Mouse (Mus musculus) C2C12 (cell line): ENCODE results near the gene Igf2bp1. TPM values are rescaled to one million over a fixed set of nuclear protein-coding genes. Genes with fewer than 3 reads are reported as not detected.

Experiments used
- H3K27me3 ChIP-seq: one replicate; pipeline ENCODE4 v1.6.1; 2011; ENCODE audit not compliant: control insufficient read depth, insufficient read depth, insufficient read length
- H3K36me3 ChIP-seq: one replicate; pipeline ENCODE4 v1.6.1; 2011; ENCODE audit not compliant: control insufficient read depth, insufficient read depth
- H3K4me3 ChIP-seq: one replicate; pipeline ENCODE4 v1.5.1; 2011; ENCODE audit warnings: mild to moderate bottlenecking, control low read depth; ENCODE audit not compliant: poor library complexity, insufficient read depth, severe bottlenecking
- H3K79me2 ChIP-seq: one replicate; pipeline ENCODE4 v1.6.1; 2011; ENCODE audit not compliant: control insufficient read depth, insufficient read depth
- H3K79me3 ChIP-seq: one replicate; pipeline ENCODE4 v1.6.1; 2011; ENCODE audit warnings: low read depth, control low read depth
- H3ac ChIP-seq: one replicate; pipeline ENCODE3; 2011; ENCODE audit warnings: low read depth; ENCODE audit not compliant: control insufficient read depth, insufficient read length
- CEBPB ChIP-seq: IDR thresholded peaks from one replicate; pipeline ENCODE4 v1.6.1; 2011; ENCODE audit warnings: low read depth, mild to moderate bottlenecking, control low read depth, moderate library complexity
- CTCF ChIP-seq: IDR thresholded peaks from one replicate; pipeline ENCODE4 v1.5.1; 2011; ENCODE audit not compliant: control insufficient read depth, insufficient read depth, insufficient read length
- FOSL1 ChIP-seq: IDR thresholded peaks from one replicate; pipeline ENCODE4 v1.8.0; 2011; ENCODE audit warnings: mild to moderate bottlenecking, low read length; ENCODE audit not compliant: poor library complexity, insufficient read depth, severe bottlenecking
- MAX ChIP-seq: IDR thresholded peaks from one replicate; pipeline ENCODE4 v1.6.1; 2011; ENCODE audit warnings: mild to moderate bottlenecking, control low read depth
- MYOD1 ChIP-seq: IDR thresholded peaks from one replicate; pipeline ENCODE4 v1.6.1; 2011; ENCODE audit warnings: low read depth; ENCODE audit not compliant: control insufficient read depth, insufficient read length
- MYOG ChIP-seq: IDR thresholded peaks from one replicate; pipeline ENCODE4 v1.6.1; 2011; ENCODE audit not compliant: control insufficient read depth, insufficient read length; ENCODE audit errors: extremely low read depth
- USF1 ChIP-seq: IDR thresholded peaks from one replicate; pipeline ENCODE4 v1.6.1; 2011; ENCODE audit warnings: low read depth, mild to moderate bottlenecking, control low read depth, moderate library complexity
- polyA plus RNA-seq: library from polyadenylated mRNA; unstranded; fragments of >200 nt; fragmentation: generic; extraction: Trizol; gene quantifications from one replicate; pipeline ENCODE4 v1.2.1, GENCODE M21; 2012; ENCODE audit warnings: missing spikeins

Gene Igf2bp1
- polyA plus RNA-seq, 1 experiment, result 0.74 TPM

- Histone ChIP-seq H3K79me3 (no peaks in the 10 kb centered on the region), H3K79me2 (no peaks in the 10 kb centered on the region), H3K36me3 (peaks cover 80% of the 10 kb centered on the region), H3K27me3 (no peaks in the 10 kb centered on the region), H3K4me3 (no peak overlapping the region), H3ac (no peak overlapping the region)
- no peak for TF ChIP-seq MAX
Measured at GRCm38 (mm10) chr11:96046028-96046427, 40.3 kb upstream of the Igf2bp1 start.

GRCm38 (mm10) chr11:96044803-96045567 lies 39.2 kb upstream of the Igf2bp1 start:
- Histone ChIP-seq H3K36me3 (peaks cover 69% of the 10 kb centered on the region), H3K79me2 (no peaks in the 10 kb centered on the region), H3K4me3 (no peak overlapping the region), H3K79me3 (no peaks in the 10 kb centered on the region), H3K27me3 (no peaks in the 10 kb centered on the region), H3ac (no peak overlapping the region)
- TF ChIP-seq FOSL1 (no peak), MYOD1 (no peak), MYOG (no peak), USF1 (no peak), MAX (no peak), CTCF (no peak), CEBPB (no peak)

- no peak overlapping the region for H3K4me3 ChIP-seq
- H3ac ChIP-seq, result no peak overlapping the region
- H3K79me3 ChIP-seq, result peaks cover 7% of the 10 kb centered on the region
- no peak for TF ChIP-seq MAX
- no peak for TF ChIP-seq USF1
- TF ChIP-seq CEBPB, result no peak
- TF ChIP-seq MYOD1, result no peak
- TF ChIP-seq FOSL1, result no peak
- no peak for TF ChIP-seq MYOG
- TF ChIP-seq CTCF, result no peak
- peaks cover 25% of the 10 kb centered on the region for H3K36me3 ChIP-seq
- H3K79me2 ChIP-seq, result peaks cover 17% of the 10 kb centered on the region
- no peaks in the 10 kb centered on the region for H3K27me3 ChIP-seq
Measured at GRCm38 (mm10) chr11:96038560-96038959, 32.8 kb upstream of the Igf2bp1 start.

DNA sequence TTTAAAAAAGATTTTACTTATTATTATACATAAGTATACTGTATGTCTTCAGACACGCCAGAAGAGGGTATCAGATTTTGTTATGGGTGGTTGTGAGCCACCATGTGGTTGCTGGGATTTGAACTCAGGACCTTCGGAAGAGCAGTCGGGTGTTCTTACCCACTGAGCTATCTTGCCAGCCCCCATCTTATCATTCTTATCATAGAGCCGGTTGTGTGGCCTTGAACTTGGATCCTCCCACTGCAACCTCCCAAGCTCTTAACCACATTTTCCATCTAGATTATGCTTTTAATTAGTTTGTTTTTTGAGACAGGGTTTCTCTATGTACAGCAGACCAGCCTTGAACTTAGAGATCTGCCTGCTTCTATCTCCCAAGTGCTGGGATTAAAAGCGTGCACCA lies 31.8 kb upstream of the Igf2bp1 start:
- Histone ChIP-seq H3K4me3 (no peak overlapping the region), H3K79me2 (peaks cover 17% of the 10 kb centered on the region), H3K36me3 (peaks cover 16% of the 10 kb centered on the region), H3K27me3 (no peaks in the 10 kb centered on the region), H3ac (no peak overlapping the region), H3K79me3 (peaks cover 7% of the 10 kb centered on the region)
- TF ChIP-seq FOSL1 (no peak), MYOD1 (no peak), USF1 (no peak), MAX (no peak), MYOG (no peak), CTCF (no peak), CEBPB (no peak)

DNA sequence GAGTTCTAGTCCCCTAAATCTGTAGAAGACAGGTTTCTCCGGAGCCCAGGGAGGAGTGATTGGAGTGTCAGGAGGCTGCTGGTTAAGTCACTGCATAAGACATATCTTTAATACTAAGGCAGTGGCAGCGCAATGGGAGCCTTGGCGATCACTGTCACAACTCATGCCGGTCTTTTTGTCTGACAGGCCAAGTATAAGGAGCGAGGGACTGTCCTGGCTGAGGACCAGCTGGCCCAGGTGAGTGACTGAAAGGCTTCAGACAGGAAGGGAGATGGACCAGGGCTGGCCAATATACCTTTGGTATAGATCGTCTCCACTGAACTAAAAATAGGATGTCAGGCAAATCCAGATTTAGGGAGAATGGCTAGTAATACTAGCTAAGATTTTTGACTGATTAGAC lies 29.4 kb upstream of the Igf2bp1 start:
- peak overlapping the region; percentile 81 for H3ac ChIP-seq
- H3K79me3 ChIP-seq, result peaks cover 7% of the 10 kb centered on the region
- peaks cover 9% of the 10 kb centered on the region for H3K36me3 ChIP-seq
- H3K79me2 ChIP-seq, result peaks cover 17% of the 10 kb centered on the region
- H3K4me3 ChIP-seq, result peak overlapping the region; percentile 91
- H3K27me3 ChIP-seq, result peaks cover 8% of the 10 kb centered on the region
- no peak for TF ChIP-seq MYOD1
- no peak for TF ChIP-seq CEBPB
- no peak for TF ChIP-seq MAX
- no peak for TF ChIP-seq MYOG
- TF ChIP-seq FOSL1, result no peak
- no peak for TF ChIP-seq CTCF
- no peak for TF ChIP-seq USF1

- TF ChIP-seq FOSL1 (no peak), CEBPB (no peak), MYOG (no peak), MAX (peak; percentile 40), CTCF (no peak), MYOD1 (no peak)
- Histone ChIP-seq H3K79me3 (peaks cover 7% of the 10 kb centered on the region), H3K4me3 (peak within 1 kb of the TSS; percentile 91), H3ac (peak within 1 kb of the TSS; percentile 81), H3K36me3 (peaks cover 9% of the 10 kb centered on the region), H3K27me3 (peaks cover 13% of the 10 kb centered on the region), H3K79me2 (peaks cover 17% of the 10 kb centered on the region)
Measured at GRCm38 (mm10) chr11:96034596-96035052, 28.9 kb upstream of the Igf2bp1 start, which contains the start of gene Snf8. TSS of gene Snf8 (plus strand) at chr11:96034885.
